Mouse (Mus musculus) layer of hippocampus, postnatal 25 days (tissue): ENCODE results near the gene Ppp1r14c. TPM values are rescaled to one million over a fixed set of nuclear protein-coding genes. Genes with fewer than 3 reads are reported as not detected.
"Not testable (repeated sequence)": the region's sequence is repeated elsewhere in the genome, so short reads cannot be mapped to it uniquely, and the experiment has no call there.

ENCODE experiments used
- DNase-seq, 2 experiments: peaks; one replicate each; pipeline ENCODE4 v3.0.0; 2022; ENCODE audit warnings: mixed read lengths in 2 of 2, low spot score in 1 of 2; ENCODE audit errors: extremely low spot score in 1 of 2
- total RNA-seq, 2 experiments: library from RNA; stranded (reverse); gene quantifications; 2 replicates each; pipeline ENCODE4 v1.2.3; 2021

Gene Ppp1r14c
- total RNA-seq, 2 experiments from 2014 or later = 28.4 to 32.0 TPM

DNA sequence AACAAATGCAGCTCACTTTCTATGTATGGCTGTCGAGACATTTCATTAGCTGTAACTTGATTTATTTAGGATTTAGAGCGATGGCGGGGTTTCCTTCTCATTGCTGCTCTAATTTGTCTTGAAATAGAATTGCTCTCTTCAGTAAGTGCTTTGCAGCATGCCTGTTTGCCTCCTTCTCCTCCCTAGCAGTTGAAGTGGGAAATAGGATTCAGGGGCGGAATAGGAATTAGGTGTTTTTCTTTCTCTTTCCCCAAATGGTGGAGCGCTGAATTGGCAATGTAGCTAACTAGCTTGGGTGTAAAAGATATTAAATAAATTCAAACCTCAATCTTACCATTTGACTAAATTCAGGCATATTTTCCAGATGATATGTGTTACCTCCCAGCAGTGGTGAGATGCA is 32.2 kb downstream of the Ppp1r14c start:
- no peak for DNase-seq

DNA sequence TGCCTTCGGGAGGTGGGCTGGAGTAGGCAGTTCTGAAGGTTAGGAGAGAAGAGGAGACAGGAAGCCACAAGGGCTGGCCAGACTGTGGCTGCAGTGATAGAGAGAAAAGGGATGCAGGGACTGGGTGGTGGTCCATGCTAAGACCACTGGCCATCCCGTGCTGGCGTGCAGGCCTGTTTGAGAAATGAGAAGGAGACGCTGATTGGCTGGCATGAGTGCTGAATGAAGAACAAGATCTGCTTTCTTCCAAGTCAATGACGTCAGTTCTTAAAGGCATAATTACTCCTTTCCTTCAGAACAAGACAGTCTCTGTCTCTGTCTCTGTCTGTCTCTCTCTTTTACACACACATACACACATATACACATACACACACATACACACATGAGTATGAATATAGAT is 36.4 kb downstream of the Ppp1r14c start:
- DNase-seq = no peak

DNA sequence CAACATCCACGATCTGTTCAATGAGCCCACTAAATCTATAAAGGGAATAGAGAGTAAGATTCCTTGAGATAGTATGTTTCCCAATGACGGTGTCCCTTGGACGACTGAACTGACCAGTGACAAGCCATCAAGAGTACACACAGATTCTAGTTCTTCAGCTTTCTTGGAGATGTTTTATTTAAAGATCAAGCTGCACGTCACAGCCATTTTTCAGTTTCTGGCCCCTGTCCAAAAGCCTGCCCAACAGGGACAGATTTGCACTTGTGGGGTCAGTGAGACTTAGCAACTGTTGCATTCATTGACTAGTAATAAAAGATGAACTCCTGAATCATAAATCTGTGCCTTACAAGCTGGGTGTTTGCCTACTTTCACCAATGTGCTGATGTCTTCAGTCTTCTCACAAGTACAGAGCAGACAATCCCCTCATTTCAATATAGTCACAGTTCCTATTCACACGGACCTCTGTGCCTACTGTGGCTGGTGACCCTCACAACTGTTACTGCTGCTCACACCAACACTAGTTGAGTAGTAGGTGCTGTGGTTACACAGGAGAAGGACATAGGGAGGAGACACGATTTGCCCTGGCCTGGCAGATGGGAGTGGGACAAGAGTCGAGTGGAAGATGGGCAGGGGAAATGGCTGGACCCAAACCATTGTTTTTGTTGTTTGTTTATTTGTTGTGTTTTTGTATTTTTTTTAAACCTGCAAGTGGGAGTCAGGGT is 37.7 kb downstream of the Ppp1r14c start:
- DNase-seq = no peak

DNA sequence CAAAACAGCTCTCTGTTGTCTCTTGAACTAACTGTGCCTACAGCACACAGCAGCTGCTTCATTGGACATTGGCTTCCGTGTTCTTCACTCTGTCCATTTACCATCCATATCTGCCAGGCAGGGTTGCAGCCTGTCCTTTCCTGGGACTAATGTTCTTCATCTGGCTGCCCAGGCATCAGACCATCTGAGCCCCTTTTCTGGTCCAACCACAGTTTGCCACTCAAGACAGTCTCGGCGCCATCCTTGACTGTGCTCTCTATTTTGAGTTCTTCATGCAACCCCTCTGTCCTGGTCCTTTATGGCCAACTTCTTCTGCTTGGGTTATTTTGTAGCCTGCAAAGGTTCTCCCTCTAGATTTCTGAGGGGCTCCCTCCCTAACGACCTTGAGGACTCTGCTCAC is 38.5 kb downstream of the Ppp1r14c start:
- DNase-seq = no peak

DNA sequence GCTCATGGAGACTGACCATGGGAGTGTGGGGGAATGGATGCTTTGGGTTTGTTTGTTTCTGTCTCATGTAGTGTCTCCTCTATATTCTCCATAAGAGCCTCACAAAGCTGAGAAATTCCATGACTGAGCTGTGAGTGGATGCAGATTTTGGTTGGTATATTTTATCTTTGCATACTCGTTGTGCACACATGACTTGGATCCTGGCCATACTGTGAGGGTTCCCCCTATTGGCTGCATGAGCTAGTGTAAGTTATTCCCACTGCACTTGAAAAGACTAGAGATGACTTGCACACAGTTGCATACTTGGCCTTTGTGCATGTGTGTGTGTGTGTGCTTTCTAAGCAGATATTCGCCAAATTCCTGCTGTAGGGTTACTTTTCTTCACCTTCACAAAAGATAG is 40.4 kb downstream of the Ppp1r14c start:
- no peak for DNase-seq

DNA sequence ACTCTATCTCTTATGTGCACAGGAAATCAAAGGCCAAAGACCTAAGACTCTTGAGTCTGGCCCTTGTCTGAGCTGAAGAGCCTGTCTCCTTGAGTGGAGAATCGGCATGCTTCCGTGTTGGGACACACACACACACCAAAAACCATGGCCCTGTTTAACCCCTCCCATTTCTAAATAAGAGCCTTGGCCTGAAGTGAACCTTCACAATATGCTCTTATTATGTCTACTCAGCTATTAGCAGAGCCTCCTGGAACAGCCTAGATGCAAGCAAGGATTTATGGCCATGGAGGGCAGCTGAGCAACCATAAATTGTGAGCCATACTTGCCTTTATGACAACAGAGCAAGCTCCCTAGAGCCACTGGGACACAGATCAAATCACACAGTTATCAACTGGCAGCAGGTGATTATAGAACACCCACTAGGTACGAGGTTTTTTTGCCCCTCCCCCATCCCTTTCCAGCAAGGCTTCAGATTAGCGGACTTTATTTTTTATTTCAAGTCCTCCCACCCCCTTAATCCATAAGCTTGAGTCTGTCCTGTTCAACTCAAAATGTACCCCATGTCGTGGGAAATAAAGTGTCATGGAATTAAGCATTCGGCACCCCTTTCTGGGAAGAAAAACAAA is 42.3 kb downstream of the Ppp1r14c start:
- DNase-seq = no peak

DNA sequence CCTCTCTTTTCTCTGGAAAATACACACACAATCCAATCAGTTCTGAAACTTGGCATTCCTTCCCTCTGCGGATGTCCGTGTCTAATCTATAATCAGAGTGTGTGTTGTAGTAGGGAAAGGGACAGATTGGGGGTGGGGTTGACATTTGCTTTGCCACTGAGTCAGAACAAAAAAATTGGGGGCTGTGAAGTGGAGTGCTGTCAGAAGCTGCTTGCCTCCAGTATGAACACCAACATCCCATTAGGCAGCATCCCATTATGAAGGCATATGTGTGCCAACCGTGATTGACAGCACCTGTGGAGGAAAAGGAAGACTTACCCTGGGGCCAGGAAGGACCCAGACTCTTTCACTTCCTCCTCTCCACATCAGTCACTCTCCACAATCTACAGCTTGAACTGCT is 42.8 kb downstream of the Ppp1r14c start:
- DNase-seq = no peak

DNA sequence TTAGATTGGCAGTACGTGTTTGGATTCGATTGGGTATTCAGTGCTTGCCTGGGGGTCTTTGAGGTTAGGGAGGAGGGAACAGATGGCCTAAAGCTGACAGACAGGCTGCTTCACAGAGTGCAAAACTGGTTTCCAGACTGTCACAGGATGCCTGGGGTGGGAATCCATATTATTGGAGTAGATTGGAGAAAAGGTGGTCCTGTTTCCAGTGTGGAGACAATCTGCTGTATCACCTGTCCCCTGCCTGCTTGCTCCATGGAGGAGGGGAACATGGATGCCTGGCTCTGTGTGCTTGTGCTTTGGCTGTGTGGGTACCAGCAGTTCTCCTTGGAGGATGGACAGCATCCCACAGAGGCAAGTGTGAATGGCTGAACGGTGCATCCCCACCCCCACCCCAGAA is 45.4 kb downstream of the Ppp1r14c start:
- no peak for DNase-seq

DNA sequence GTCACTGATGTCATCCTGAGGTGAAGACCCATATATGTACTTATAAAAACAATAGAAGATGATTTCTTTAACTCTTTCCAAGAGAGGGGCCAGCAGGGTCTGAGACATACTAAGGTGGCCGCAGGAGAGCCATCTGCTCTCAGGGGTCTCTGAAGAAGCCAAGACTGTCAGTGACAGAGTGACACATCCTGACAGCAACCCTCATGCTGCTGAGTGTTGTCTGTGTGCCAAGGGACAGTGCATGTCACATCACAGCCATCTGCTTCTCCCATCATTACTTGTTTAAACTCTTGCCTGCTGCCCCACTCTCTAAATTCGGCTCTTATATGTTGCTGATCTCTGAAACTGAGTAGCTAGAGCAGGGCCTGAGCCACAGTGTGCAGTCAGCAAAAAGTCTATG is 45.8 kb downstream of the Ppp1r14c start:
- no peak for DNase-seq

DNA sequence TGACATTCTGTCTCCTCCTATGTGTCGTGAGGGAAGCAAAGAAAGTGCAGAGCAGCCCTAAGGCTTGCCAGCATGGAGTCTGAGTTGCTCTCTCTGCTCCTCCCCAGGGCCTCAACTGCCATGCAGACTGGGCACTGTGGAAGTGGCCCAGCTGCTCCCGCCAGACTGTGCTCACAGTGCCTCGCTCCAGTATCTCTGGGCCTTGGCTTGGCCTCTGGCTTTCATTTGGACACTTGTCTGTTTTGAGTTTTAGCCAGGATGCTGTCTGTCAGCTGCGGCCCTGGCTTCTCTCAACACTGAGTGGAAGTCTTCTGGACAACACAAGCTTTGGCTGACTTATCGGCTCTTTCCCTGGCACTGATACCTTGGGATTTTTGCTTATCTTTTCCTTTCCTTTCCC is 49.0 kb downstream of the Ppp1r14c start:
- DNase-seq = no peak

DNA sequence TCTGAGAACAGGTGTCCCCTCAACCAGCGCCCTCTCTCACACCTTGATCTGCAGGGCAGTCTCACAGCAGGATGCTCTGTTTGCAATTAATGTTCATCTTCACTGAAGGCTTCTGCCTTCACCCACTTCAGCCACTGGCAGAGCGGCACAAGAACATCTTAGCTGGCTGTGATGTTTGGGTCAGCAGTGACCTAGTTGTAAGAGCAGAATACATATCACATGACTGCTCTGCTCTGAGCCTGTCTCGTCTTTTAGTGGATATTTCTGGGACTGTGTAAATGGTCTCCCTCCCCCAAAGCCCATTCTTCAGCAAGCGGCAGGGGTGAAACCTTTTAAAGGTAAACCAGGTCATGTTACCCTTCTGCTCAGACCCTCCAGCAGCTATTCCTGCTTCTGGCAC is 50.7 kb downstream of the Ppp1r14c start:
- no peak for DNase-seq

DNA sequence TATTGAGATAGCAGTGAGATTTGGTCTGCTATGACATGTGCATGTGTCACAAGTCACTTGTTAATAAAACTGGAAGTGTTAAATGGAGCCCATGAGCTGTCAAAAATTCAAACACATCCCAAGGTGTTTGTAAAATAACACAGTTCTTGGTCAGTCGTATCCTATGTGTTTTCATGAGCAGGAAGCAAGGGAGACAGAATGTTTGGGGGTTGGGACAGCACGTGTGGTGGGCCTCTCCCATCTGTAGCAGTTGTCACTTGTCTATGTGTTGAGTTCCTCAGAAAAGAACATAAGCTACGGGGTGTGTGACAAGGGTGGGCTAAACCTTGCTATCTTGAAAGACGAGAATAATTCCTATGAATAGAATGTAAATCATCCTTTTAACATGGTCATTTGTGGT is 51.6 kb downstream of the Ppp1r14c start:
- DNase-seq = no peak

DNA sequence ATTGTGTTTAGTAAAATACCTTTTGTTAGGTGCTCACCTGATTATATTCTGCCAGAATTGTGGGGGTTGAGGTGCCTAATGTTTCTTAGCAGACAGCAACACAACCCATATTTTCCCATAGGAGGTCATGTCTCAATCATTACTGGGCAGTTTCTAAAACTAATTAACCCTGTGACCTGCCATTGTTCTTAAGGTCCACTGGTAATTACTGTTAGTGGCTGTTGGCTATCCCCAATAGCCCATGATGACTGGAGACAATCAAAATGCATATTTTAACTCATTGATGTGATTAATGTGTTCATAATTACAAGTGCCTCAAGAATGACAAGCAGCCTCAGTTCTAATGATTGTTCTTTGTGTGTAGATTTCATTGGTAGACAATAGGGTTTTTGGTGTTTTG is 58.2 kb downstream of the Ppp1r14c start:
- DNase-seq = no peak

DNA sequence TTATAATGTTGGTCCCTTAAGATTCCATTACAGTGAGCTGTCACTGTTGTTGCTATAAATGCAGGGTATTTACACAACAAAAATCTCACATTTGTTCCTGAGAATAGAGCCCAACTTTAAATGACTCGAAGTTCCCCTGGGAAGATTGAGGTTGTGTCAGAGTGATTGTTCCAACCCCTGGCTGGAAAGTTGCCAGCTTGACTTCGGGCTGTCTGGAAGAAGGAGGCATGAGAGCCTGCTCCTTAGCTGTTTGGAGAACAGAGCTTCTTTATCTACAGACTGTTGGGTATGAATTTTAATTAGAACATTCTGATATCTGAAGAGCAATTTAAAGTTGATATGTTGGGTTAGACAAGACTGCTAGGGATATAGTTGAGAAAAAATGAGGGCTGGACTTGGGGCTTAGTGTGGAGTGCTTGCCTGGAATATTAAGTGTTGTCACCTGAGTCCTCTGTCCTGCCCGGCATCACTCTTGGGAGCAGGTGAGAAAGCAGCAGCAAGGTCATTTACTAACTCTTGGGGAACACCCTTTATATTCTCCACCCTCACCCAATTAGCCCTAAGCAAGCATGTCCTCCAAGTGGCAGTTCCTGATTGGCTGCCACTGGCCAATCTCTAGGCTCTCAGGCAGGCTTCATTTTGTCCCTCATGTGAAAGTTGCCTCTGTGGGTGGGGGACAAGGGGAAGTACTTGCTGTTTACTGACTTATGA is 62.0 kb downstream of the Ppp1r14c start:
- DNase-seq = no peak

DNA sequence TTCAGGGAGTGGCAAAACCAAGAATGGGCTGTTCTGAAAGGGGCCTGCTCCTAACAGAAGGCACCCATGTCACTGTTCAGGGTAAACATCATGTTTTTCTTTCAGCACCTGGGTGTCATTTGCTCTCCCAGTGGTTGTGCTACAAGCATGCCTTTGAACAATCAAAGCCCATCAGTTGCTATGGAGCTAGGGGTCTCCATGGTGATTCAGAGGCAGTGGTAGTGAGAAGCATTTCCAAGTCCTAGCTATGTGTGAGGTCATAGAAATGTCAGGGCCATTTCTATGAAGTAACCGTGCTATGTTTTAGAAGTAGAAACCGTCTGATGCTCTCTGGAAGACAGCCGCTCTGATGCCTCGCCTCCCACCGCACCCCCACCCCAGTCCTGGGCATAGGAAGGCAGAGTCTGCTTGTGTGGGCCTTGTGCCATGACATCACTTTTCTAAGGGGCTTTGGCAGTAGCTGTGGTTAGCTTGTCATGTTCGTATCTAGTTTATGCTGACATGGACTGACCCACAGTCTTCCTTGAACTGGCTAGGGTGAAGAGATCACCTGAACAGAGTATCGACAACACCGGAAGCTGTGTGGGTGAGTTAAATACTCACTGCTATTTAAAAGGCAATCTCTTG is 69.1 kb downstream of the Ppp1r14c start:
- DNase-seq = no peak

DNA sequence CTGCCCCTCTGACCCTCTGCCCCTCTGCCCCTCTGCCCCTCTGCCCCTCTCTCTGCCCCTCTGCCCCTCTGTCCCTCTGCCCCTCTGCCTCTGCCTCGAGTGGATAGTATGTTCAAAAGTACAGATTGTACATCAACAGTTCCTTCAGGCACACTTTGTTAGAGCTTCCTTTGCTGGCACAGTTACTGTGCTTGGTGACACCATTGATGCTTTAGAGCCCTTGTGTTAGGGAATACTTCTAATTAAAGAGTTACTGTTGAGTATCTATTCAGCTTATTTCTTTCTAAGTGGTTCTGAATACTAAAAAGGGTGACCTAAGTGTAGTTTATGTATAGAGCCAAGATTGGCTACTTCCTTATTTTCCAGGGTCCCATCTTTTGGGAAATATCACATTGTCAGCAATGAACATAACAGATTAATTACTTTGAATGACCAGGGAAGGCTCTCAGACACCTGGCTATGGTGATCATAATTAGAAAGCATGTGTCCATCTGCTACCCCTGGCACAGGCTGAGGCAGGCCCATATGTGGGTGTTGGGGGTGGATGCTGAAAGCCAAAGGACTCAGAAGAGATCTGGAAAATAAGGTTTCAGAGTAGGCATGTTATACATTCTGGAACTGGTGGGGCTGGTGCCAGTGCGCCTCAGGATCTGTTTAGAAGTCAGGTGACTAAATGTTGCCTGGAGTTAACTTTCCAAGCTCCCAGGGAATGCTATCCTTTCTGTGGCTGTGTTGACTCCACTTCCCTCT is 75.0 kb downstream of the Ppp1r14c start:
- no peak for DNase-seq

DNA sequence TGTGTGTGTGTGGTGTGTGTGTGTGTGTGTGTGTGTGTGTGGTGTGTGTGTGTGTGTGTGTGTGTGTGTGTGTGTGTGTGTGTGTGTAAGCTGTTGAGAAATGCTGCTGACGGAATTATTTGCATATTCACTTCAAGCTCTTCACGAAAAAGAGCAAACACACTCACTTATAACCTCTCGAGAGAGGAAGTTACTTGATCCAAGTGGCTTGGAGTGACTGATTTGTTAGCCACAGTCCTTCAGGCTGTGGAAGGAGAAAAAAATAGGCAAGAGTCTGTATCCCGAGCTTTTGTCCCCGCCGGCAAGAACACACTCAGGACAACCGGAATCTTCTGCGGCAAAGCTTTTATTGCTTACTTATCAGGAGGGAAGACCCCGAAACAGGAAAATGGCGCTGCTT is 80.9 kb downstream of the Ppp1r14c start:
- DNase-seq = not testable (repeated sequence)

DNA sequence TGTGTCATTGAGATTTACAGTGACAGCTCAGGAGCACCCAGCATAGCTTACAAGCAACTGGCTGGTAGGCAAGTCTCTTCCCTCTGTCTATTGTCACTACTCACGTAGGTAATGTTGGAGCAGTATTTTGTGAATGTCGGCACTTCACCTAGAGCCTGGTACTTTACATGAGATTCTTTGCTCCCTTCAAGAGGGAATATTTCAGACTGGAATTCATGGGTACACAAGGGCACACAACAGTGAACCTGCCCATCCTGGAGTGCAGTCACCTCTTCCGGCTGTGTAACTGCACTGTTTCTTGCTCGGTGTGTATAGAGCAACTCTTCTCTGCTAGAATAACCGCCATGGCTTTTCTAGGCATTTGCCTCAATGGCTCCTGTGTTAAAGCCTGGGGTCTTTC is 82.8 kb downstream of the Ppp1r14c start:
- DNase-seq = no peak

DNA sequence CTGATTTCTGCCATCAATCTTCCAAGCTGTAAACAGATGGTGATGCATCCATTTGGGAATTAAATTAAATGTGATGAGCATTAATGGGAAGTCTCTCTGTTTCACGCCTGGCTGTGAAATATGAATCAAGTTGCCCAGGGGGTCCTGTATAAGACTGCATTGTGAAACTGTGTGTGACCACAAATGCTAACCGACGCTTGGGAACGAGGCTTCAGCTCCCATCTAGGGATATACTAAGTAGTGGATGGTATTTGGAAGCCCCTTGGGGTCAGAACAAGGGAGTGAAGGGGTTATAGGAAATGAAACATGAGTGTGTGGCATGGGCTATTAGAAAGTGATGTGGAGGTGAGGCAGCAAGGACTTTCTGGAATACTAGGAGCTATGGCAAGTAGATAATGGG is 86.1 kb downstream of the Ppp1r14c start:
- DNase-seq = no peak

DNA sequence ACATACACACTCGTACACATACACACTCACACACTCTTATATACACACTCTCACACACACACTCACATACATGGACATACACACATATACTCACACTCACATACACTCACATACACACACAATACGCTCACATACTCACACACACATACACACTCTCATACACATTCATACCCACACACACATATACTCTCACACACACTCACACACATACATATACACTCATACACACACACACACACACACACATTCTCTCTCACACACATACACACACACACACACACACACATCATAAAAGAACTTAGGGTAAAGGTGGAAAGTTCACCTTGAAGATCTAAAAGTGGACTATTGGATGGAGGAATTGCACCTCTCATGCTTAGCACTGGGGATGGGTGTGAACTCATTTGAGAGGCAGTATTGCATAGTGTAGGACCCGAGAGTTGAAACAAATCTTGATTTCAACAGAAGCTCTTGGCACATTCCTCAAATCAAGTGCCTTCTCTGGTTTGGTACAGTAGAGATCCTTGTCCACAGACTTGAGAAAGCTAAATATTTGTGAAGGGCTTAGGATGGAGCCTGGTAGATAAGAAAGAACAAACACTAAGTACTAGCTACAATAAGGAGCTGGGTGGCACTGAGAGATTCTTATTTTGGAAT is 87.1 kb downstream of the Ppp1r14c start:
- no peak for DNase-seq
